28 mouse cellular contexts compared by ENCODE assay signal in genomic region chr17:83777462-83778051, GRCm38 (mm10).
DNase-seq lines count a peak whose midpoint lies in the region; ATAC-seq and TF ChIP-seq lines count a peak whose summit lies in the region.
"Had no signal": no experiment of that assay in that cellular context is flagged by ENCODE, and none has a peak within 500 bp of the region (broad histone marks: within the 10 kb centered on the region; RNA-seq: fewer than 3 reads in every experiment).

No protein-coding gene starts in this region.

- 17% methylated on average over 9 of the region's 9 CpGs for WGBS in thymus, adult 2 months

- peaks cover 39% of the 10 kb centered on the region for H3K4me1 ChIP-seq in thymus, adult 2 months (replicated peaks; ENCODE audit: control insufficient read depth, insufficient read depth, low read length)
- H3K4me1 ChIP-seq: heart, embryonic 15.5 days; kidney, embryonic 15.5 days; limb, embryonic 12.5 days had no signal

- H3K36me3 ChIP-seq in thymus, adult 2 months (ENCODE audit: control insufficient read depth, insufficient read depth, low read length), result no peaks in the 10 kb centered on the region
- H3K36me3 ChIP-seq: embryonic facial prominence, embryonic 15.5 days; midbrain, embryonic 10.5 days; neural tube, embryonic 13.5 days had no signal

- DNase-seq in adrenal gland, postnatal 14 days, result peak; percentile 31
- DNase-seq in adrenal gland, adult 8-10 months, result no peak
- no peak for DNase-seq in thymus, adult 2 months
- no peak for DNase-seq in thymus, postnatal 36 days
- no peak for DNase-seq in heart, adult 9 months (ENCODE audit: low spot score in 2 of 2)
- no peak for DNase-seq in cerebellum, postnatal 36 days
- DNase-seq: cerebellum, adult 2 months; heart, postnatal 36 days; kidney, adult 11 months; kidney, postnatal 36 days; lung, postnatal 4 days; right cerebral cortex, adult 18-20 months; right cerebral cortex, postnatal 4 days; thymus, postnatal 4 days had no signal

- no peak overlapping the region for H3K27ac ChIP-seq in thymus, adult 2 months (ENCODE audit: control insufficient read depth, insufficient read depth, low read length)
- H3K27ac ChIP-seq: embryonic facial prominence, embryonic 15.5 days; forebrain, embryonic 10.5 days; heart, embryonic 15.5 days; hindbrain, embryonic 13.5 days; kidney, embryonic 15.5 days; limb, embryonic 12.5 days; midbrain, embryonic 10.5 days; neural tube, embryonic 13.5 days had no signal

- H3K4me3 ChIP-seq in thymus, adult 2 months (ENCODE audit: control insufficient read depth, insufficient read depth, low read length), result 0 out of 2 replicates have a peak overlapping the region, but pooled peaks have one; percentile 18
- H3K4me3 ChIP-seq: embryonic facial prominence, embryonic 15.5 days; forebrain, embryonic 10.5 days; heart, embryonic 15.5 days; hindbrain, embryonic 13.5 days; kidney, embryonic 15.5 days; limb, embryonic 12.5 days; liver, embryonic 15.5 days; midbrain, embryonic 10.5 days; myocyte; neural tube, embryonic 13.5 days had no signal

- TF ChIP-seq CTCF in thymus, adult 2 months (IDR thresholded peaks at IDR 0.05; ENCODE audit: borderline replicate concordance, control insufficient read depth, extremely low read depth, insufficient read depth, low read length, poor library complexity), result no peak

- ATAC-seq in erythroid progenitor cell, adult 5-6 weeks (replicated peaks; ENCODE audit: low FRiP score, poor library complexity, severe bottlenecking), result peak; percentile 74
- ATAC-seq: CD4-positive, CD25-positive, alpha-beta regulatory T cell, adult 4 months; forebrain, embryonic 16.5 days; midbrain, embryonic 16.5 days had no signal

- no peaks in the 10 kb centered on the region for H3K27me3 ChIP-seq in thymus, adult 2 months (ENCODE audit: control insufficient read depth, insufficient read depth, low read length)
- H3K27me3 ChIP-seq: embryonic facial prominence, embryonic 15.5 days; heart, embryonic 15.5 days; hindbrain, embryonic 13.5 days; kidney, embryonic 15.5 days; limb, embryonic 12.5 days; liver, embryonic 15.5 days; neural tube, embryonic 13.5 days had no signal

- no peak for TF ChIP-seq POLR2A in thymus, adult 2 months (IDR thresholded peaks at IDR 0.05; ENCODE audit: control insufficient read depth, extremely low read depth, insufficient read depth, low read length, poor library complexity)
